In the genomic region with DNA sequence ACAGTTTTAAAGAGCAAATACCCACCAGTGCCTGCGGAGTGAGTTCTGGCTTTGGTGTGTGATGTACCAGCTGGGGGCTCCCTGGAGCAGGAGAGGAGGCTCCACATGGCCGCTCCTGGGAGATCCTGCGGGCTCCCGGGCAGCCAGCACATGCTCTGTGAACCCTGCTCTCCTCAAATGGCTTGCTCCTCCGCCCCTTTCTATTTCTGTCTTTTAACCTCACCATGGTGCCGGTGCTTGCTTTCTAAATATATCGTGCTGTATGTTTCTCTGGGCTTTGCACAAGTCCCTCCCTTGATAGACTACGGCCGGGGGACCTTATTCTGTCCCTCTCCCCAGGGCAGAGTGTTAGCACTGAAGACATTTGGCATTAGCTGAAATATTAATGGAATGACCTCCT, we compare ENCODE assay signal across 8 mouse cellular contexts. TPM values are rescaled to one million over a fixed set of nuclear protein-coding genes. Genes with fewer than 3 reads are reported as not detected.
A peak's percentile ranks its signal among the peaks of the same experiment; 100 is the strongest.
DNase-seq lines count a peak whose midpoint lies in the region; ATAC-seq and TF ChIP-seq lines count a peak whose summit lies in the region.

No protein-coding gene starts in this region.

- H3K9me3 ChIP-seq in liver, embryonic 11.5 days (ENCODE audit: control insufficient read depth, low read length) = no peaks in the 10 kb centered on the region
- H3K9me3 ChIP-seq in heart, postnatal 0 days (replicated peaks; ENCODE audit: control insufficient read depth, low read length) = 0 out of 2 replicates have a peak, but pooled peaks cover 3% of the 10 kb centered on the region
- H3K9me3 ChIP-seq in liver, postnatal 0 days (ENCODE audit: low read length) = no peaks in the 10 kb centered on the region

- no peak overlapping the region for H3K27ac ChIP-seq in liver, adult 2 months (replicated peaks; ENCODE audit: insufficient read depth, low read depth, low read length)
- H3K27ac ChIP-seq in liver, embryonic 11.5 days (ENCODE audit: low read depth, low read length) = no peak overlapping the region
- H3K27ac ChIP-seq in heart, postnatal 0 days (ENCODE audit: low read depth) = peak overlapping the region; percentile 89
- H3K27ac ChIP-seq in liver, postnatal 0 days (ENCODE audit: low read depth) = no peak overlapping the region

- H3K27me3 ChIP-seq in liver, adult 2 months (ENCODE audit: control insufficient read depth, insufficient read depth, low read length) = no peaks in the 10 kb centered on the region
- H3K27me3 ChIP-seq in liver, embryonic 11.5 days (replicated peaks; ENCODE audit: control insufficient read depth, insufficient read depth, low read length) = no peaks in the 10 kb centered on the region
- no peaks in the 10 kb centered on the region for H3K27me3 ChIP-seq in heart, postnatal 0 days (ENCODE audit: control insufficient read depth, insufficient read depth, low read length)
- H3K27me3 ChIP-seq in liver, postnatal 0 days (ENCODE audit: insufficient read depth, low read length) = 0 out of 2 replicates have a peak, but pooled peaks cover 2% of the 10 kb centered on the region

- no peak for TF ChIP-seq POLR2A in liver, adult 2 months (IDR thresholded peaks at IDR 0.05; ENCODE audit: extremely low read depth, insufficient read depth, low read length)

- 0 out of 2 replicates have a peak, but pooled peaks have one; percentile 17 for TF ChIP-seq CTCF in liver, adult 2 months (IDR thresholded peaks at IDR 0.05; ENCODE audit: low read depth, low read length)
- TF ChIP-seq CTCF in heart, postnatal 0 days (IDR thresholded peaks at IDR 0.05; ENCODE audit: low read depth) = peak; percentile 47
- peak; percentile 41 for TF ChIP-seq CTCF in liver, postnatal 0 days (IDR thresholded peaks at IDR 0.05; ENCODE audit: low read depth)

- no peak overlapping the region for H3K4me2 ChIP-seq in liver, embryonic 11.5 days
- H3K4me2 ChIP-seq in heart, postnatal 0 days (ENCODE audit: low read depth, low read length) = no peak overlapping the region
- H3K4me2 ChIP-seq in liver, postnatal 0 days (ENCODE audit: low read depth, low read length) = no peak overlapping the region

- DNase-seq in liver, adult 2 months (ENCODE audit: extremely low read depth, low read depth, low spot score) = no peak
- DNase-seq in liver, embryonic 11.5 days (ENCODE audit: low spot score) = no peak
- DNase-seq in cerebellum, adult 9-10 months = peak; percentile 86
- peak; percentile 89 for DNase-seq in heart, postnatal 0 days (ENCODE audit: low spot score)
- DNase-seq in liver, postnatal 0 days = no peak
- no peak for DNase-seq in layer of hippocampus, adult 9-11 months
- no peak for DNase-seq in testis, postnatal 10 days (ENCODE audit: low spot score)
- no peak for DNase-seq in left cerebral cortex, adult 8-10 months (ENCODE audit: low spot score in 2 of 2)

- H3K4me1 ChIP-seq in liver, adult 2 months (ENCODE audit: control insufficient read depth, insufficient read depth, low read length) = no peaks in the 10 kb centered on the region
- no peaks in the 10 kb centered on the region; the same call in 1 of the 2 replicates for H3K4me1 ChIP-seq in liver, embryonic 11.5 days (replicated peaks; ENCODE audit: control insufficient read depth, insufficient read depth, low read length)
- H3K4me1 ChIP-seq in heart, postnatal 0 days (ENCODE audit: control insufficient read depth, insufficient read depth) = peaks cover 5% of the 10 kb centered on the region; the same call in 1 of the 2 replicates
- H3K4me1 ChIP-seq in liver, postnatal 0 days (ENCODE audit: insufficient read depth) = peaks cover 5% of the 10 kb centered on the region; the same call in 1 of the 2 replicates

- ATAC-seq in liver, embryonic 11.5 days (replicated peaks; ENCODE audit: low FRiP score) = no peak
- peak; percentile 94 for ATAC-seq in heart, postnatal 0 days (ENCODE audit: insufficient read depth, low read depth)
- peak; percentile 29; the same call in 1 of the 2 replicates for ATAC-seq in liver, postnatal 0 days

- H3K36me3 ChIP-seq in liver, adult 2 months (ENCODE audit: control insufficient read depth, insufficient read depth, low read length) = no peaks in the 10 kb centered on the region
- H3K36me3 ChIP-seq in liver, embryonic 11.5 days (ENCODE audit: control insufficient read depth, insufficient read depth, low read length) = no peaks in the 10 kb centered on the region
- H3K36me3 ChIP-seq in heart, postnatal 0 days (replicated peaks; ENCODE audit: control insufficient read depth, insufficient read depth, low read length) = no peaks in the 10 kb centered on the region
- no peaks in the 10 kb centered on the region for H3K36me3 ChIP-seq in liver, postnatal 0 days (replicated peaks; ENCODE audit: insufficient read depth, low read length)

- H3K79me2 ChIP-seq in liver, adult 2 months (ENCODE audit: control insufficient read depth, insufficient read depth, low read length) = no peaks in the 10 kb centered on the region

- H3K4me3 ChIP-seq in liver, adult 2 months (ENCODE audit: insufficient read depth, low read depth, low read length) = no peak overlapping the region
- no peak overlapping the region for H3K4me3 ChIP-seq in liver, embryonic 11.5 days (ENCODE audit: low read depth, low read length)
- H3K4me3 ChIP-seq in heart, postnatal 0 days (ENCODE audit: low read depth, low read length) = no peak overlapping the region
- no peak overlapping the region for H3K4me3 ChIP-seq in liver, postnatal 0 days (ENCODE audit: low read depth, low read length)

- 23% methylated on average over 9 of the region's 9 CpGs for WGBS in liver, adult 2 months
- WGBS in liver, embryonic 11.5 days = 38% methylated on average over 9 of the region's 9 CpGs
- WGBS in heart, postnatal 0 days = 13% methylated on average over 9 of the region's 9 CpGs
- 24% methylated on average over 9 of the region's 9 CpGs for WGBS in liver, postnatal 0 days (ENCODE audit: insufficient replicate concordance)

- no peak overlapping the region for H3K9ac ChIP-seq in liver, adult 2 months (ENCODE audit: low read depth, low read length)
- H3K9ac ChIP-seq in liver, embryonic 11.5 days (ENCODE audit: low read depth, low read length) = no peak overlapping the region
- H3K9ac ChIP-seq in heart, postnatal 0 days (replicated peaks; ENCODE audit: low read depth, low read length) = peak overlapping the region; percentile 6; the same call in 1 of the 2 replicates
- H3K9ac ChIP-seq in liver, postnatal 0 days (replicated peaks) = peak overlapping the region; percentile 16; the same call in 1 of the 2 replicates

- TF ChIP-seq EP300 in heart, postnatal 0 days (IDR thresholded peaks at IDR 0.05; ENCODE audit: low read depth) = peak; percentile 56
- no peak for TF ChIP-seq EP300 in liver, postnatal 0 days (IDR thresholded peaks at IDR 0.05; ENCODE audit: low read depth)

RNA-seq across cellular contexts. Expression of a gene that starts 15.5 kb away (rescaled TPM):
- 28.2 and 28.3 TPM in 2 replicates for total RNA-seq in liver, adult 2 months (2014; rRNA removed)
- 54.7 and 60.0 TPM in 2 replicates for polyA plus RNA-seq in liver, adult 2 months (2012; rRNA removed)
- polyA plus RNA-seq in liver, embryonic 11.5 days (2014; fragmentation: Nextera tagmentation; extraction: Ambion mirVana) = 24.9 and 26.7 TPM in 2 replicates
- total RNA-seq in heart, postnatal 0 days (2014; rRNA removed; ENCODE audit: low replicate concordance) = 63.9 and 88.0 TPM in 2 replicates
- 29.1 and 36.6 TPM in 2 replicates for polyA plus RNA-seq in heart, postnatal 0 days (2015; fragmentation: Nextera tagmentation; extraction: Ambion mirVana)
- 36.2 and 39.1 TPM in 2 replicates for polyA plus RNA-seq in liver, postnatal 0 days (2015; fragmentation: Nextera tagmentation; extraction: Ambion mirVana)
- 10 to 100 TPM; 38.1 to 45.4 (median 43.1) TPM for total RNA-seq in left cerebral cortex, adult 8-10 months (2022)

RNA-seq across cellular contexts. Expression of a gene that starts 17.6 kb away (rescaled TPM):
- total RNA-seq in liver, adult 2 months (2014; rRNA removed) = 0.46 and 0.60 TPM in 2 replicates
- polyA plus RNA-seq in liver, adult 2 months (2012; rRNA removed) = 0.89 and 2.0 TPM in 2 replicates
- polyA plus RNA-seq in liver, embryonic 11.5 days (2014; fragmentation: Nextera tagmentation; extraction: Ambion mirVana) = 9.1 and 10.7 TPM in 2 replicates
- total RNA-seq in heart, postnatal 0 days (2014; rRNA removed; ENCODE audit: low replicate concordance) = 90.9 and 101 TPM in 2 replicates
- 60.3 and 60.8 TPM in 2 replicates for polyA plus RNA-seq in heart, postnatal 0 days (2015; fragmentation: Nextera tagmentation; extraction: Ambion mirVana)
- polyA plus RNA-seq in liver, postnatal 0 days (2015; fragmentation: Nextera tagmentation; extraction: Ambion mirVana) = 1.1 and 1.3 TPM in 2 replicates
- total RNA-seq in left cerebral cortex, adult 8-10 months (2022) = 100 to 1,000 TPM; 190 to 207 (median 195) TPM

RNA-seq across cellular contexts. Expression of a gene that starts 41.3 kb away (rescaled TPM):
- 3.3 and 5.5 TPM in 2 replicates for total RNA-seq in liver, adult 2 months (2014; rRNA removed)
- polyA plus RNA-seq in liver, adult 2 months (2012; rRNA removed) = 2.4 and 3.1 TPM in 2 replicates
- 254 and 284 TPM in 2 replicates for polyA plus RNA-seq in liver, embryonic 11.5 days (2014; fragmentation: Nextera tagmentation; extraction: Ambion mirVana)
- 38.8 and 49.9 TPM in 2 replicates for total RNA-seq in heart, postnatal 0 days (2014; rRNA removed; ENCODE audit: low replicate concordance)
- 25.2 and 25.6 TPM in 2 replicates for polyA plus RNA-seq in heart, postnatal 0 days (2015; fragmentation: Nextera tagmentation; extraction: Ambion mirVana)
- polyA plus RNA-seq in liver, postnatal 0 days (2015; fragmentation: Nextera tagmentation; extraction: Ambion mirVana) = 42.1 and 53.6 TPM in 2 replicates
- 1 to 10 TPM; 4.0 to 9.0 (median 4.6) TPM for total RNA-seq in left cerebral cortex, adult 8-10 months (2022)

RNA-seq across cellular contexts. Expression of a gene that starts 44.8 kb away (rescaled TPM):
- total RNA-seq in liver, adult 2 months (2014; rRNA removed) = 15.8 and 18.3 TPM in 2 replicates
- 60.2 and 76.3 TPM in 2 replicates for polyA plus RNA-seq in liver, adult 2 months (2012; rRNA removed)
- 55.1 and 56.7 TPM in 2 replicates for polyA plus RNA-seq in liver, embryonic 11.5 days (2014; fragmentation: Nextera tagmentation; extraction: Ambion mirVana)
- 45.9 and 131 TPM in 2 replicates for total RNA-seq in heart, postnatal 0 days (2014; rRNA removed; ENCODE audit: low replicate concordance)
- polyA plus RNA-seq in heart, postnatal 0 days (2015; fragmentation: Nextera tagmentation; extraction: Ambion mirVana) = 39.1 and 46.9 TPM in 2 replicates
- polyA plus RNA-seq in liver, postnatal 0 days (2015; fragmentation: Nextera tagmentation; extraction: Ambion mirVana) = 32.2 and 33.9 TPM in 2 replicates
- total RNA-seq in left cerebral cortex, adult 8-10 months (2022) = 10 to 100 TPM; 43.9 to 53.4 (median 47.6) TPM

Comparison
In these comparisons a context has a peak if more than half of its experiments do, and no peak if none do; other contexts are left out.
1. H3K9ac ChIP-seq: peak in heart, postnatal 0 days (single experiment) and liver, postnatal 0 days (single experiment); none in liver, adult 2 months (single experiment) and liver, embryonic 11.5 days (single experiment).
2. DNase-seq: peak in cerebellum, adult 9-10 months (single experiment) and heart, postnatal 0 days (single experiment); none in liver, adult 2 months (single experiment), liver, embryonic 11.5 days (single experiment), liver, postnatal 0 days (single experiment), layer of hippocampus, adult 9-11 months (single experiment), testis, postnatal 10 days (single experiment) and left cerebral cortex, adult 8-10 months (0 of 2).
3. Peak in every context shown above with its lines, with median percentiles within 50 percentile points of each other: CTCF ChIP-seq.